Mouse (Mus musculus) myocyte (in vitro differentiated cells): Measurements from ENCODE around the gene Gm20696.

Experiments used
- MYOG ChIP-seq, 3 experiments: IDR thresholded peaks; one replicate each; pipeline ENCODE4 v1.6.1; 2011; ENCODE audit warnings: control low read depth in 2 of 3, low read depth in 2 of 3, mild to moderate bottlenecking in 2 of 3; ENCODE audit not compliant: insufficient read length in 2 of 3, control insufficient read depth in 1 of 3, insufficient read depth in 1 of 3
- USF1 ChIP-seq: IDR thresholded peaks from one replicate; pipeline ENCODE4 v1.6.1; 2011; ENCODE audit warnings: low read depth, mild to moderate bottlenecking, control low read depth, moderate library complexity

DNA sequence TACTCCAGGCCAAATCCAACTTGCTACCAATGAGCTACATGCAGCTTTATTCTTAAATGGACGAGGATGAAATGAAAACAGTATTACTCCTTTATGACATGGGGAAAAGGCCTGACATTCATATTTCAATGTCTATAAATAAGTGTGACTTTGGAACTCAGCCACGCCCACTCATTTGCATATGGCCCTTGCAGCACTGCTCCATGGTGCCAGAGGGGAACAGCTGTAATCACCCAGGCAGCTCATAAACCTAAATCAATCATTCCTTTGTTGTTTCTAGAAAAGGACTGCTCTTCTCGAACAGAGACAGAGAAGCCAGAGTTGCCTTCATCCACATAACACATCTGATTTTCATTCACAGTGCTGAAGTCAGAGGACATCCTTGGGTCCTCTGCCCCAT, 241.6 kb downstream of the Gm20696 start:
- TF ChIP-seq USF1, result no peak
- peak in 1 of 3 experiments; percentile 11 for TF ChIP-seq MYOG (IDR thresholded peaks at IDR 0.05; ENCODE audit: control insufficient read depth in 1 of 3, insufficient read depth in 1 of 3, insufficient read length in 2 of 3, low read depth in 2 of 3)
